Mouse (Mus musculus) myocyte (in vitro differentiated cells): ENCODE measurements around the gene Hspbp1. TPM values are rescaled to one million over a fixed set of nuclear protein-coding genes. Genes with fewer than 3 reads are reported as not detected.

Source experiments
- H3K27me3 ChIP-seq: one replicate; pipeline ENCODE4 v1.6.1; 2011; ENCODE audit not compliant: control insufficient read depth, insufficient read depth, insufficient read length
- H3K36me3 ChIP-seq: one replicate; pipeline ENCODE4 v1.6.1; 2011; ENCODE audit not compliant: control insufficient read depth, insufficient read depth
- H3K4me2 ChIP-seq: one replicate; pipeline ENCODE4 v1.6.1; 2011; ENCODE audit warnings: low read depth, control low read depth
- H3K4me3 ChIP-seq: one replicate; pipeline ENCODE4 v1.5.1; 2011; ENCODE audit warnings: mild to moderate bottlenecking, control low read depth, moderate library complexity
- H3K79me2 ChIP-seq: one replicate; pipeline ENCODE4 v1.6.1; 2011; ENCODE audit not compliant: control insufficient read depth, insufficient read depth
- H3ac ChIP-seq: one replicate; pipeline ENCODE4 v1.6.1; 2011; ENCODE audit not compliant: control insufficient read depth, insufficient read length
- CEBPB ChIP-seq: IDR thresholded peaks from 2 replicates; pipeline ENCODE4 v1.6.1; 2011; ENCODE audit warnings: mild to moderate bottlenecking, moderate library complexity; ENCODE audit not compliant: poor library complexity, insufficient read depth, severe bottlenecking
- E2F4 ChIP-seq: IDR thresholded peaks from one replicate; pipeline ENCODE4 v1.6.1; 2011; ENCODE audit warnings: mild to moderate bottlenecking, control low read depth, moderate library complexity; ENCODE audit not compliant: insufficient read depth
- MAX ChIP-seq: IDR thresholded peaks from one replicate; pipeline ENCODE4 v1.6.1; 2011; ENCODE audit warnings: low read depth, mild to moderate bottlenecking, control low read depth
- MYOD1 ChIP-seq, 3 experiments: IDR thresholded peaks; one replicate each; pipeline ENCODE4 v1.6.1; 2011; ENCODE audit warnings: control low read depth in 2 of 3, low read depth in 2 of 3, mild to moderate bottlenecking in 2 of 3, moderate library complexity in 1 of 3; ENCODE audit not compliant: insufficient read length in 2 of 3, control insufficient read depth in 1 of 3
- MYOG ChIP-seq, 3 experiments: IDR thresholded peaks; one replicate each; pipeline ENCODE4 v1.6.1; 2011; ENCODE audit warnings: control low read depth in 2 of 3, low read depth in 2 of 3, mild to moderate bottlenecking in 2 of 3; ENCODE audit not compliant: insufficient read length in 2 of 3, control insufficient read depth in 1 of 3, insufficient read depth in 1 of 3
- POLR2A ChIP-seq: IDR thresholded peaks from one replicate; pipeline ENCODE4 v1.6.1; 2011; ENCODE audit warnings: low read depth, mild to moderate bottlenecking, control low read depth, moderate library complexity; ENCODE audit not compliant: insufficient read length
- POLR2AphosphoS2 ChIP-seq: IDR thresholded peaks from one replicate; pipeline ENCODE4 v1.6.1; 2011; ENCODE audit warnings: low read depth, control low read depth; ENCODE audit not compliant: insufficient read length
- REST ChIP-seq: IDR thresholded peaks from one replicate; pipeline ENCODE4 v1.6.1; 2011; ENCODE audit warnings: mild to moderate bottlenecking, control low read depth, moderate library complexity; ENCODE audit not compliant: insufficient read depth, insufficient read length
- SRF ChIP-seq: IDR thresholded peaks from one replicate; pipeline ENCODE4 v1.6.1; 2011; ENCODE audit warnings: low read depth; ENCODE audit not compliant: control insufficient read depth, insufficient read length
- TCF12 ChIP-seq: IDR thresholded peaks from one replicate; pipeline ENCODE4 v1.6.1; 2011; ENCODE audit warnings: mild to moderate bottlenecking, control low read depth; ENCODE audit not compliant: poor library complexity, insufficient read depth, severe bottlenecking
- TCF3 ChIP-seq: IDR thresholded peaks from one replicate; pipeline ENCODE4 v1.6.1; 2011; ENCODE audit warnings: low read depth, control low read depth; ENCODE audit not compliant: insufficient read length
- USF1 ChIP-seq: IDR thresholded peaks from one replicate; pipeline ENCODE4 v1.6.1; 2011; ENCODE audit warnings: low read depth, mild to moderate bottlenecking, control low read depth, moderate library complexity
- polyA plus RNA-seq: library from polyadenylated mRNA; unstranded; fragments of >200 nt; fragmentation: generic; extraction: Trizol; gene quantifications from one replicate; pipeline ENCODE4 v1.2.1, GENCODE M21; 2012; ENCODE audit warnings: missing spikeins

Hspbp1 gene
- polyA plus RNA-seq, 1 experiment: 67.5 TPM

DNA sequence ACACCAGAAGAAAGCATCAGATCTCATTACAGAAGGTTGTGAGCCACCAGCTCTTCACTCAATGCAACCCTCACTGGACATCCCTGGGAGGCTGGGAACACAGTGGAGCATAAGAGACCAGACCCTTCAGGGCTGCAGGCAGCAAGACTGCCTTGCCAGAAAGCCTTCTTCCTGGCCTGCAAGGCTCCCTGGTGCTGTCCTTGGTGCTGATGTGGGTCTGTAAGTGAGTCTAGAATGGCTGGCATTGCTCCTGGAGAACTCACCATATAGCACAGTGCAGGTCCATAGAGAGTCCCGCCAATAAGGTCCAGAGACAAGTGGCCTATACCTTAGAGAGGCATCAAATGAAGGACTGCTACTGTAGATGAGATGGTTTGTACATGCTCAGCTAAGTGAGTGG is 64.9 kb downstream of the Hspbp1 start:
- no peaks in the 10 kb centered on the region for H3K36me3 ChIP-seq
- no peak overlapping the region for H3ac ChIP-seq
- H3K27me3 ChIP-seq: no peaks in the 10 kb centered on the region
- TF ChIP-seq MYOG (IDR thresholded peaks at IDR 0.05; ENCODE audit: control insufficient read depth in 1 of 3, insufficient read depth in 1 of 3, insufficient read length in 2 of 3, low read depth in 2 of 3): no peak
- TF ChIP-seq REST: peak; percentile 96
- no peak for TF ChIP-seq TCF3
- TF ChIP-seq POLR2A: no peak
- TF ChIP-seq CEBPB: no peak
- H3K4me3 ChIP-seq: no peak overlapping the region
- no peaks in the 10 kb centered on the region for H3K79me2 ChIP-seq
- no peak overlapping the region for H3K4me2 ChIP-seq

DNA sequence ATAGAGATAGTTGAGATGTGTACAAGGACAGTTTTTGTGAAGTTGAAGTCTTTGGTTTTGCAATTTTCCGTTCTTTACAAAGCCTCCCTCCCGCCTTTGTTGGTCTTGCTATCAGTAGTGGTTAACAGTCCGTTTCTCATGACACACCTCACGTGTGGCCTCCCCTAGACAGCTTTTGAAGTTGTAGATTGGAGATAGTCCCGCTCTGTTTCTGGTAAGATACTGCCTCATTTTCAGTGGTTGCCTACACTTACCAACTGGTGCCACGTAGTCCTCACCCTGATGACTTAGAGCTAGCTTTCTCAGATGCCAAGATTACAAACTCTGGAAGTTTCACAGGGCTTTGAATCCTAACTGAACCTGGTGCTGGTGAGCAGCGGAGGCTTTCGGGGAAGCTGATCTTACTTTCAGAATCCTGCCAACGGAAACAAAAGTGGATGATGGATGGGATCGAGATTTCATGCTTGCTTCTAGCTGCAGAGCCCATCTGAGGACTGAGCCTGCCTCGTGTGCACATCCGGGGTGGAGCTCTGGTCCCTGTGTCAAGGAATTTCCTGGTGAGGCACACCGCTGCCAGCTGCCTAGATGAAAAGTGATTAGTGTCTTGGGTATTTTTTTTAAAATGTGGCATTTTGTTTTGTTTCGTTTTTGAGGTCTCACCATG is 71.0 kb downstream of the Hspbp1 start:
- no peak for TF ChIP-seq POLR2A
- TF ChIP-seq CEBPB: no peak
- TF ChIP-seq REST: no peak
- no peak for TF ChIP-seq USF1
- TF ChIP-seq MAX: no peak
- no peak for TF ChIP-seq TCF12
- TF ChIP-seq MYOG (IDR thresholded peaks at IDR 0.05; ENCODE audit: control insufficient read depth in 1 of 3, insufficient read depth in 1 of 3, insufficient read length in 2 of 3, low read depth in 2 of 3): no peak
- TF ChIP-seq E2F4: no peak
- TF ChIP-seq TCF3: no peak
- no peak for TF ChIP-seq SRF
- TF ChIP-seq MYOD1 (IDR thresholded peaks at IDR 0.05; ENCODE audit: control insufficient read depth in 1 of 3, insufficient read length in 2 of 3, low read depth in 2 of 3): no peak
- no peak for TF ChIP-seq POLR2AphosphoS2

GRCm38 (mm10) chr7:4612956-4613355 is 71.9 kb downstream of the Hspbp1 start:
- Histone ChIP-seq H3K79me2 (no peaks in the 10 kb centered on the region), H3K4me2 (no peak overlapping the region), H3K4me3 (no peak overlapping the region), H3K27me3 (peaks cover 33% of the 10 kb centered on the region), H3ac (no peak overlapping the region), H3K36me3 (no peaks in the 10 kb centered on the region)
- TF ChIP-seq MAX (no peak), TCF3 (no peak), E2F4 (no peak)

More for the DNA sequence above, 71.0 kb downstream of the Hspbp1 start:
- H3K4me3 ChIP-seq: no peak overlapping the region
- H3ac ChIP-seq: no peak overlapping the region
- peak overlapping the region; percentile 24 for H3K4me2 ChIP-seq
- no peaks in the 10 kb centered on the region for H3K79me2 ChIP-seq
- peaks cover 33% of the 10 kb centered on the region for H3K27me3 ChIP-seq
- H3K36me3 ChIP-seq: no peaks in the 10 kb centered on the region

- TF ChIP-seq E2F4: no peak
- no peak for TF ChIP-seq MYOD1 (IDR thresholded peaks at IDR 0.05; ENCODE audit: control insufficient read depth in 1 of 3, insufficient read length in 2 of 3, low read depth in 2 of 3)
- TF ChIP-seq TCF3: no peak
- no peak for TF ChIP-seq TCF12
- no peak for TF ChIP-seq SRF
- no peak for TF ChIP-seq MYOG (IDR thresholded peaks at IDR 0.05; ENCODE audit: control insufficient read depth in 1 of 3, insufficient read depth in 1 of 3, insufficient read length in 2 of 3, low read depth in 2 of 3)
- no peak for TF ChIP-seq REST
- no peak for TF ChIP-seq USF1
- no peak for TF ChIP-seq MAX
- TF ChIP-seq POLR2AphosphoS2: no peak
- no peak for TF ChIP-seq CEBPB
- no peak for TF ChIP-seq POLR2A
- peaks cover 33% of the 10 kb centered on the region for H3K27me3 ChIP-seq
- no peak overlapping the region for H3K4me2 ChIP-seq
- no peaks in the 10 kb centered on the region for H3K36me3 ChIP-seq
- no peaks in the 10 kb centered on the region for H3K79me2 ChIP-seq
- no peak overlapping the region for H3K4me3 ChIP-seq
- H3ac ChIP-seq: no peak overlapping the region
Measured at GRCm38 (mm10) chr7:4612386-4612785, 72.5 kb downstream of the Hspbp1 start.

- TF ChIP-seq TCF3: no peak
- no peak for TF ChIP-seq MAX
- TF ChIP-seq POLR2AphosphoS2: no peak
- TF ChIP-seq MYOG (IDR thresholded peaks at IDR 0.05; ENCODE audit: control insufficient read depth in 1 of 3, insufficient read depth in 1 of 3, insufficient read length in 2 of 3, low read depth in 2 of 3): no peak
- TF ChIP-seq TCF12: no peak
- no peak for TF ChIP-seq POLR2A
- TF ChIP-seq USF1: no peak
- no peak for TF ChIP-seq MYOD1 (IDR thresholded peaks at IDR 0.05; ENCODE audit: control insufficient read depth in 1 of 3, insufficient read length in 2 of 3, low read depth in 2 of 3)
- Histone ChIP-seq H3K36me3 (no peaks in the 10 kb centered on the region), H3K79me2 (no peaks in the 10 kb centered on the region), H3ac (no peak overlapping the region), H3K27me3 (peaks cover 33% of the 10 kb centered on the region), H3K4me3 (no peak overlapping the region), H3K4me2 (no peak overlapping the region)
Measured at GRCm38 (mm10) chr7:4611921-4612341, 72.9 kb downstream of the Hspbp1 start.
